10 mouse cellular contexts compared by ENCODE assay signal in genomic region chr2:93975526-93976435, GRCm38 (mm10). TPM values are rescaled to one million over a fixed set of nuclear protein-coding genes. Genes with fewer than 3 reads are reported as not detected.
A peak's percentile ranks its signal among the peaks of the same experiment; 100 is the strongest.
DNase-seq lines count a peak whose midpoint lies in the region; ATAC-seq lines count a peak whose summit lies in the region.
"Had no signal": no experiment of that assay in that cellular context is flagged by ENCODE, and none has a peak within 500 bp of the region (broad histone marks: within the 10 kb centered on the region; RNA-seq: fewer than 3 reads in every experiment).

No protein-coding gene starts in this region.

- 23% methylated on average over 21 of the region's 21 CpGs for WGBS in heart, embryonic 14.5 days
- 16% methylated on average over 21 of the region's 21 CpGs for WGBS in hindbrain, embryonic 11.5 days
- 17% methylated on average over 21 of the region's 21 CpGs for WGBS in midbrain, embryonic 14.5 days

- peak overlapping the region; percentile 30 to 47; a peak in 2 of 4 replicates for H3K27ac ChIP-seq in heart, embryonic 14.5 days (replicated peaks in 1 of 2; ENCODE audit: control insufficient read depth in 1 of 2, insufficient read depth in 1 of 2, low read depth in 2 of 2, low read length in 2 of 2)
- H3K27ac ChIP-seq in hindbrain, embryonic 11.5 days (ENCODE audit: low read depth, low read length): no peak overlapping the region
- peak overlapping the region; percentile 70 for H3K27ac ChIP-seq in midbrain, embryonic 14.5 days (replicated peaks; ENCODE audit: low read depth, low read length)

- ATAC-seq in heart, embryonic 14.5 days (ENCODE audit: insufficient number of reproducible peaks, insufficient read depth, low FRiP score, low read depth): no peak
- peak; percentile 41; the same call in 1 of the 2 replicates for ATAC-seq in hindbrain, embryonic 11.5 days (ENCODE audit: low FRiP score)
- ATAC-seq in midbrain, embryonic 14.5 days (ENCODE audit: low FRiP score, low TSS enrichment): peak; percentile 42

- peaks cover 20% of the 10 kb centered on the region for H3K36me3 ChIP-seq in heart, embryonic 14.5 days (ENCODE audit: control insufficient read depth, insufficient read depth, low read length)
- no peaks in the 10 kb centered on the region for H3K36me3 ChIP-seq in hindbrain, embryonic 11.5 days (ENCODE audit: control insufficient read depth, insufficient read depth, low read length)
- H3K36me3 ChIP-seq in midbrain, embryonic 14.5 days (ENCODE audit: control insufficient read depth, insufficient read depth, low read length): peaks cover 22% of the 10 kb centered on the region

- peaks cover 12 to 19% of the 10 kb centered on the region in 2 experiments for H3K4me1 ChIP-seq in heart, embryonic 14.5 days (ENCODE audit: control insufficient read depth in 2 of 2, insufficient read depth in 2 of 2, low read length in 2 of 2)
- H3K4me1 ChIP-seq in hindbrain, embryonic 11.5 days (replicated peaks; ENCODE audit: control insufficient read depth, insufficient read depth, low read length): peaks cover 4% of the 10 kb centered on the region; the same call in 1 of the 2 replicates
- H3K4me1 ChIP-seq in midbrain, embryonic 14.5 days (ENCODE audit: control insufficient read depth, insufficient read depth, low read length): peaks cover 20% of the 10 kb centered on the region

- H3K4me3 ChIP-seq in heart, embryonic 14.5 days (ENCODE audit: control insufficient read depth in 1 of 2, insufficient read depth in 1 of 2, low read depth in 1 of 2, low read length in 2 of 2): peak overlapping the region; percentile 47 to 49
- H3K4me3 ChIP-seq in hindbrain, embryonic 11.5 days (ENCODE audit: low read depth, low read length): peak overlapping the region; percentile 33
- H3K4me3 ChIP-seq in midbrain, embryonic 14.5 days (replicated peaks; ENCODE audit: low read depth, low read length): peak overlapping the region; percentile 36

- DNase-seq in heart, adult 8-10 months (ENCODE audit: low spot score): no peak
- peak; percentile 22 for DNase-seq in NIH3T3 (ENCODE audit: low read depth)
- peak; percentile 45 for DNase-seq in hindbrain, embryonic 11.5 days (ENCODE audit: low spot score)
- DNase-seq in midbrain, embryonic 14.5 days: peak; percentile 7
- no peak for DNase-seq in urinary bladder, postnatal 10 days (ENCODE audit: low spot score)
- no peak for DNase-seq in frontal cortex, postnatal 36 days (ENCODE audit: low spot score in 2 of 2)
- no peak for DNase-seq in cerebellum, postnatal 4 days (ENCODE audit: low spot score in 2 of 2)

- H3K9me3 ChIP-seq in heart, embryonic 14.5 days (ENCODE audit: control insufficient read depth, low read length): no peaks in the 10 kb centered on the region
- no peaks in the 10 kb centered on the region for H3K9me3 ChIP-seq in hindbrain, embryonic 11.5 days (ENCODE audit: control insufficient read depth, low read length)
- H3K9me3 ChIP-seq in midbrain, embryonic 14.5 days (ENCODE audit: control insufficient read depth, low read length): no peaks in the 10 kb centered on the region

- peak overlapping the region; percentile 67 for H3K9ac ChIP-seq in heart, embryonic 14.5 days (ENCODE audit: low read length)
- H3K9ac ChIP-seq in hindbrain, embryonic 11.5 days (ENCODE audit: low read depth, low read length): peak overlapping the region; percentile 64
- peak overlapping the region; percentile 65 for H3K9ac ChIP-seq in midbrain, embryonic 14.5 days (replicated peaks; ENCODE audit: low read length)

- H3K27me3 ChIP-seq in heart, embryonic 14.5 days (ENCODE audit: control insufficient read depth, insufficient read depth, low read length): peaks cover 4% of the 10 kb centered on the region; the same call in 1 of the 2 replicates
- H3K27me3 ChIP-seq in hindbrain, embryonic 11.5 days (ENCODE audit: control insufficient read depth, insufficient read depth, low read length): no peaks in the 10 kb centered on the region
- no peaks in the 10 kb centered on the region for H3K27me3 ChIP-seq in midbrain, embryonic 14.5 days (ENCODE audit: control insufficient read depth, insufficient read depth, low read length)

- H3K4me2 ChIP-seq in heart, embryonic 14.5 days (ENCODE audit: low read length): peak overlapping the region; percentile 90
- peak overlapping the region; percentile 75 for H3K4me2 ChIP-seq in hindbrain, embryonic 11.5 days (replicated peaks; ENCODE audit: low read depth, low read length)
- peak overlapping the region; percentile 82 for H3K4me2 ChIP-seq in midbrain, embryonic 14.5 days (ENCODE audit: low read length)

RNA-seq across cellular contexts. Expression of gene Gm13889, which starts 18.8 kb away (rescaled TPM):
- 8.3 and 9.9 TPM in 2 replicates for polyA plus RNA-seq in heart, embryonic 14.5 days (2014; fragmentation: Nextera tagmentation; extraction: Ambion mirVana)
- total RNA-seq in heart, adult 8-10 months (2022): 10 to 100 TPM in 1 of 4 experiments, 1 to 10 TPM in 3; 6.9 to 10.7 (median 8.7) TPM
- polyA plus RNA-seq in hindbrain, embryonic 11.5 days (2014; fragmentation: Nextera tagmentation; extraction: Ambion mirVana): 3.3 and 5.7 TPM in 2 replicates
- polyA plus RNA-seq in midbrain, embryonic 14.5 days (2014; fragmentation: Nextera tagmentation; extraction: Ambion mirVana): 6.2 TPM in 2 replicates
- total RNA-seq: hematopoietic stem cell, adult 5-6 weeks; MEL had no signal

RNA-seq across cellular contexts. Expression of gene Gm27027, which starts 20.4 kb away (rescaled TPM):
- polyA plus RNA-seq in heart, embryonic 14.5 days (2014; fragmentation: Nextera tagmentation; extraction: Ambion mirVana): not detected in 2 replicates
- total RNA-seq in heart, adult 8-10 months (2022): not detected
- not detected in 2 replicates for polyA plus RNA-seq in hindbrain, embryonic 11.5 days (2014; fragmentation: Nextera tagmentation; extraction: Ambion mirVana)
- polyA plus RNA-seq in midbrain, embryonic 14.5 days (2014; fragmentation: Nextera tagmentation; extraction: Ambion mirVana): not detected in 2 replicates
- total RNA-seq: hematopoietic stem cell, adult 5-6 weeks; MEL had no signal

RNA-seq across cellular contexts. Expression of gene Alkbh3, which starts 34.8 kb away (rescaled TPM):
- 68.8 and 76.2 TPM in 2 replicates for polyA plus RNA-seq in heart, embryonic 14.5 days (2014; fragmentation: Nextera tagmentation; extraction: Ambion mirVana)
- 10 to 100 TPM; 50.2 to 61.7 (median 59.9) TPM for total RNA-seq in heart, adult 8-10 months (2022)
- polyA plus RNA-seq in hindbrain, embryonic 11.5 days (2014; fragmentation: Nextera tagmentation; extraction: Ambion mirVana): 51.9 and 53.4 TPM in 2 replicates
- 45.7 and 53.7 TPM in 2 replicates for polyA plus RNA-seq in midbrain, embryonic 14.5 days (2014; fragmentation: Nextera tagmentation; extraction: Ambion mirVana)
- total RNA-seq: MEL had no signal

Comparison
In these comparisons a context has a peak if more than half of its experiments do, and no peak if none do; other contexts are left out.
1. DNase-seq: peak in NIH3T3 (single experiment), hindbrain, embryonic 11.5 days (single experiment) and midbrain, embryonic 14.5 days (single experiment); none in heart, adult 8-10 months (single experiment), urinary bladder, postnatal 10 days (single experiment), frontal cortex, postnatal 36 days (0 of 2) and cerebellum, postnatal 4 days (0 of 2).
2. Peak in every context shown above with its lines, with median percentiles within 50 percentile points of each other: H3K4me2 ChIP-seq, H3K4me3 ChIP-seq and H3K9ac ChIP-seq.